In genomic region chr1:55859113-55859512, GRCm38 (mm10) we compare ENCODE assay signal across 15 mouse cellular contexts.
"Had no signal": no experiment of that assay in that cellular context is flagged by ENCODE, and none has a peak within 500 bp of the region (broad histone marks: within the 10 kb centered on the region; RNA-seq: fewer than 3 reads in every experiment).

No protein-coding gene starts in this region.

- DNase-seq: right cerebral cortex, adult 18-20 months; right cerebral cortex, postnatal 14 days; right cerebral cortex, postnatal 25 days; right cerebral cortex, postnatal 4 days; spleen, adult 18-20 months; thymus, adult 18-20 months; thymus, adult 2 months; thymus, postnatal 14 days; thymus, postnatal 25 days; thymus, postnatal 36 days; thymus, postnatal 4 days had no signal

- H3K27me3 ChIP-seq: neural tube, embryonic 12.5 days; neural tube, embryonic 13.5 days; neural tube, embryonic 15.5 days; stomach, embryonic 15.5 days had no signal
